Mouse (Mus musculus) liver, adult 2 months (tissue): ENCODE measurements around the gene Pgm5.

Experiments used
- CTCF ChIP-seq: fragments of 200-500 bp; IDR thresholded peaks from 2 replicates; pipeline ENCODE4 v1.5.1; 2011; ENCODE audit warnings: low read depth, low read length, control low read depth
- POLR2A ChIP-seq: fragments of 200-500 bp; IDR thresholded peaks from 2 replicates; pipeline ENCODE4 v1.6.1; 2011; ENCODE audit warnings: low read length, control low read depth; ENCODE audit not compliant: insufficient read depth; ENCODE audit errors: extremely low read depth

DNA sequence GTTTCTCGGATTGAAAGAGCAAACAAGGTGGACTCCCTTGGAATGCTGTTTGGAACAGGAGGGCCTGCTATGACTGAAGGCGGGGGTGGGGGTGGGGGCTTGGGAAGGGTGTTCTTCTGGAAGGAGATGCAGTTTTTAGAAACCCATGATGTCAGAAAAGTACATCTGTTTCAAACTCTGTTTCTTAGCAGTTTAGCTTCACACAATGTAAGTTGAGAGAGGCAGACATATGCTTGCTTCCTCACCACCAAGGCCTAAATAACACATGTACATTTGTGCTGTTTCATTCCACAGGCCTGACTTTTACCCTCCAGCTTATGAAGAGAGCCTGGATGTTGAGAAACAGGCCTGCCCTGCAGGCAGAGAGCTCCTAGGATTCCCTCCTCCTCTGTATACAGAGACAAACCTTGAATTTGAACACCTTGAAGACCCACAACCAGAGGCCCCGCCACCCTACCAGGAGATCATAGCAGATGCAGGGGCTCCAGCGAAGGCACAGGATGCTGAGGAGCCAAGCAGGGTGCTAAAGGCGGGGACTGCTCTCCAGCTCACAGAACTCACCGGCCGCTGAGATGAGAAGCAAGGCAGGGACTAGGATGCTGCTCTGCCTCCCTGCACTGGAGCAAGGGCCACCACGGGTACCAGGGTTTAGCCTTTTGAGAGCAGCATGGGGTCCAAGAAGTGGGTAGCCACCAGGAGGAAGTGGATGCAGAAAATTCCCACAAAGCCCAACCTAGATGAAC is 184.2 kb downstream of the Pgm5 start:
- TF ChIP-seq CTCF (no peak), POLR2A (no peak)
